Mouse (Mus musculus): ENCODE data around the gene Psen1. TPM values are rescaled to one million over a fixed set of nuclear protein-coding genes. Genes with fewer than 3 reads are reported as not detected.

Psen1 gene
- total and polyA plus RNA-seq, 3 experiments: 28.4 to 61.1 (median 45.8) TPM

DNA sequence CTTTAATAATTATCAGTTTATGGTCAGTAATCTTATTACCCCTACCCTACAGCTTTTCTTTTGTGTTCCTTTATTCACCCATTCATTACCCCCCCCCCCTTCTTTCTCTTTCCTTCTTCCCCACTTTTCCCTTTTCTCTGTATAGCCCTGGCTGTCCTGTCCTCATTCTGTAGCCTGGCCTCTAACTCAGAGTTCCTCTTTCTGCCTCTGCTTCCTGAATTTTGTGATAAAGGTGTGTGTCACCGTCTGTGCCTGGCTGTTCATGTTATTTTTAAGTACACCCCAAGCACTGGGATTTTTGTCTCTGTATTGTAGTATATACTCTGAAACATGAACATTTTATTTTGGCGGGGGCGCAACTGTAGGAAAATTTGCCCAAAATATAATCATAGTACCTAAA is 37.6 kb upstream of the Psen1 start:
- in situ Hi-C loops (cut with MboI; ENCODE audit: low pct_ligation_motif_present, low pct_unique_long_range_greater_than_20kb, low sequenced_read_pairs): no loop called here
- H3K4me1 ChIP-seq (ENCODE audit: control insufficient read depth in 1 of 2, insufficient read depth in 2 of 2): peaks cover 0 to under 1% of the 10 kb centered on the region in 2 experiments; a peak in 2 of 4 replicates
- no peaks in the 10 kb centered on the region for H3K27me3 ChIP-seq (replicated peaks)
- H3K36me3 ChIP-seq (replicated peaks in 1 of 2; ENCODE audit: control insufficient read depth in 1 of 2, insufficient read depth in 1 of 2, low read length in 1 of 2): peaks cover 41 to 82% of the 10 kb centered on the region in 2 experiments
- H3K4me3 ChIP-seq (replicated peaks in 1 of 3; ENCODE audit: low read depth in 2 of 3, low read length in 2 of 3, poor library complexity in 1 of 3): no peak overlapping the region
- H3K27ac ChIP-seq (ENCODE audit: insufficient read depth, low read depth): no peak overlapping the region
- no peak overlapping the region for H3K9ac ChIP-seq (ENCODE audit: insufficient read depth, low read depth)
- TF ChIP-seq POLR2A (IDR thresholded peaks at IDR 0.05; ENCODE audit: low read depth, low read length) (no peak), ZC3H11A (IDR thresholded peaks at IDR 0.05; ENCODE audit: low read depth, low read length) (no peak), MEF2A (IDR thresholded peaks at IDR 0.05; ENCODE audit: borderline replicate concordance, low read depth, low read length) (no peak), NELFE (IDR thresholded peaks at IDR 0.05; ENCODE audit: low read depth, low read length) (no peak), PAX5 (IDR thresholded peaks at IDR 0.05; ENCODE audit: low read length) (no peak), IRF4 (IDR thresholded peaks at IDR 0.05; ENCODE audit: low read depth, low read length) (no peak), MAZ (IDR thresholded peaks at IDR 0.05; ENCODE audit: low read depth, low read length) (no peak)
- dilution Hi-C loops (cut with MboI; ENCODE audit: extremely low pct_ligation_motif_present, extremely low pct_unique_long_range_greater_than_20kb, low sequenced_read_pairs): no loop called here
- no peak overlapping the region for H3K4me2 ChIP-seq (ENCODE audit: insufficient read depth, low read depth, poor library complexity, severe bottlenecking)
- peaks cover 44% of the 10 kb centered on the region for H3K79me2 ChIP-seq (replicated peaks; ENCODE audit: control insufficient read depth, extremely low read depth, insufficient read depth, poor library complexity, severe bottlenecking)
- no peak for DNase-seq (ENCODE audit: extremely low read depth)
- H3K9me3 ChIP-seq (replicated peaks; ENCODE audit: low read length): no peaks in the 10 kb centered on the region

DNA sequence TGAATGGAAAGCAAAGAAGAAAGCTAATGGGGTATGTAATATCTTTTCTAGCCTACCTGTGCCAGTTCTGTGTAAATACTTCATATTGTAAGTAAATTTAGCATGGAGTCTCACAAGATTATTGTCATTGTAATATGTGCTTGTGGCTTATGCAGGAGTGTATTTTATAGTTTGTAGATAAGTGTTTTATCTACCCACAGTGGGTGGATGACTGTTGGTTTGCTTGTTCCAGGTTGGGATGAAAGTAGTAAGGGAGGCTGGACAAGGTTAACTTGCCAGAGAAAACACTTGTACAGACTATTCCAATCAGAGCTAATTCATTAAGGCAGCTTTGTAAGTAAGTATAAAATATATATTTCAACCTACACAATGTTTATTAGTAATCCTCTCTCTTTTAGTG is 36.5 kb upstream of the Psen1 start:
- H3K27me3 ChIP-seq (replicated peaks): no peaks in the 10 kb centered on the region
- no peak overlapping the region for H3K27ac ChIP-seq (ENCODE audit: insufficient read depth, low read depth)
- H3K9ac ChIP-seq (ENCODE audit: insufficient read depth, low read depth): no peak overlapping the region
- TF ChIP-seq RAD21 (IDR thresholded peaks at IDR 0.05; ENCODE audit: low read depth, low read length) (no peak), PAX5 (IDR thresholded peaks at IDR 0.05; ENCODE audit: low read length) (no peak), GABPA (IDR thresholded peaks at IDR 0.05; ENCODE audit: insufficient replicate concordance, low read depth, low read length) (no peak), EP300 (IDR thresholded peaks at IDR 0.05; ENCODE audit: low read length) (no peak), MAX (IDR thresholded peaks at IDR 0.05; ENCODE audit: low read length) (no peak)
- dilution Hi-C loops (cut with MboI; ENCODE audit: extremely low pct_ligation_motif_present, extremely low pct_unique_long_range_greater_than_20kb, low sequenced_read_pairs) (no loop called here), in situ Hi-C loops (cut with MboI; ENCODE audit: low pct_ligation_motif_present, low pct_unique_long_range_greater_than_20kb, low sequenced_read_pairs) (no loop called here)
- H3K4me2 ChIP-seq (ENCODE audit: insufficient read depth, low read depth, poor library complexity, severe bottlenecking): no peak overlapping the region
- DNase-seq (ENCODE audit: extremely low read depth): no peak
- H3K4me3 ChIP-seq (replicated peaks in 1 of 3; ENCODE audit: low read depth in 2 of 3, low read length in 2 of 3, poor library complexity in 1 of 3): no peak overlapping the region
- H3K9me3 ChIP-seq (replicated peaks; ENCODE audit: low read length): no peaks in the 10 kb centered on the region
- peaks cover 43 to 83% of the 10 kb centered on the region in 2 experiments for H3K36me3 ChIP-seq (replicated peaks in 1 of 2; ENCODE audit: control insufficient read depth in 1 of 2, insufficient read depth in 1 of 2, low read length in 1 of 2)
- H3K79me2 ChIP-seq (replicated peaks; ENCODE audit: control insufficient read depth, extremely low read depth, insufficient read depth, poor library complexity, severe bottlenecking): peaks cover 46% of the 10 kb centered on the region
- no peaks in the 10 kb centered on the region for H3K4me1 ChIP-seq (ENCODE audit: control insufficient read depth in 1 of 2, insufficient read depth in 2 of 2)

GRCm38 (mm10) chr12:83685466-83685865 is 2.5 kb upstream of the Psen1 start:
- no peak overlapping the region for H3K4me3 ChIP-seq (replicated peaks in 1 of 3; ENCODE audit: low read depth in 2 of 3, low read length in 2 of 3, poor library complexity in 1 of 3)
- no peak overlapping the region for H3K9ac ChIP-seq (ENCODE audit: insufficient read depth, low read depth)
- H3K36me3 ChIP-seq (replicated peaks in 1 of 2; ENCODE audit: control insufficient read depth in 1 of 2, insufficient read depth in 1 of 2, low read length in 1 of 2): peaks cover 12 to 33% of the 10 kb centered on the region in 2 experiments
- dilution Hi-C loops (cut with MboI; ENCODE audit: extremely low pct_ligation_motif_present, extremely low pct_unique_long_range_greater_than_20kb, low sequenced_read_pairs): no loop called here
- no peak overlapping the region for H3K27ac ChIP-seq (ENCODE audit: insufficient read depth, low read depth)
- no peak for TF ChIP-seq USF2 (conservative IDR thresholded peaks at IDR 0.05; ENCODE audit: low read depth, low read length)
- TF ChIP-seq ZKSCAN1 (IDR thresholded peaks at IDR 0.05; ENCODE audit: borderline replicate concordance, low read depth, low read length): no peak
- no peak for TF ChIP-seq JUND (conservative IDR thresholded peaks at IDR 0.05; ENCODE audit: low read depth, low read length)
- no peak for TF ChIP-seq ZC3H11A (IDR thresholded peaks at IDR 0.05; ENCODE audit: low read depth, low read length)
- no peak for TF ChIP-seq RCOR1 (conservative IDR thresholded peaks at IDR 0.05; ENCODE audit: low read depth, low read length)
- no peak for TF ChIP-seq MYC (IDR thresholded peaks at IDR 0.05; ENCODE audit: low read depth, low read length)
- no peaks in the 10 kb centered on the region for H3K27me3 ChIP-seq (replicated peaks)
- H3K9me3 ChIP-seq (replicated peaks; ENCODE audit: low read length): no peaks in the 10 kb centered on the region
- peaks cover 18% of the 10 kb centered on the region for H3K79me2 ChIP-seq (replicated peaks; ENCODE audit: control insufficient read depth, extremely low read depth, insufficient read depth, poor library complexity, severe bottlenecking)
- no peak for DNase-seq (ENCODE audit: extremely low read depth)
- no peak overlapping the region for H3K4me2 ChIP-seq (ENCODE audit: insufficient read depth, low read depth, poor library complexity, severe bottlenecking)
- H3K4me1 ChIP-seq (ENCODE audit: control insufficient read depth in 1 of 2, insufficient read depth in 2 of 2): peaks cover 3 to 12% of the 10 kb centered on the region in 2 experiments; a peak in 3 of 4 replicates
- in situ Hi-C loops (cut with MboI; ENCODE audit: low pct_ligation_motif_present, low pct_unique_long_range_greater_than_20kb, low sequenced_read_pairs): no loop called here

All from CH12.LX (cell line).